Mouse (Mus musculus) frontal cortex, postnatal 25 days (tissue): Measurements from ENCODE around the gene Tm4sf19.

ENCODE experiments used
- DNase-seq, 2 experiments: peaks; one replicate each; pipeline ENCODE4 v3.0.0; 2022; ENCODE audit warnings: low spot score in 2 of 2

The Tm4sf19 gene

DNA sequence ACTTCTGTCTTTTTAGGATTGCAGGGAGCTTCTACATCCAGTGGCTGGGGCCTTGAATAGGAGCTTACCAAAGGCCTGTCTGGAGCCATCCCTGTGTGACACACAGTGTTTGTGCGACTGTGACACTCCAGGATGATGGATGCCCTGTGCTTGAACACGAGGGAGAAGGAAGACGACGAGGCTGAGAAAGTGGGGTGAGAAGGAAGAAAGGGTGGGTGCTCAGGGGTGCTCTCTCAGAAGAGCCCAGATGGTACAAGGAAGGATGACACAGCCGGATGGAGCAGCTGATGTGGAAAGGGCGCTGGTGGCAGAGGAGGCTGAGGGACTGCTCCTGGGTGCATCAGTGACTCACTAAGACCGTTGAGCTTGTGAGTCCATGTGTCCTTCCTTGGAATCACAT lies at the start of gene Tm4sf19:
Gene Tm4sf19 (plus strand): TSS at position 240 of the 400 bp plus-strand sequence.
- no peak for DNase-seq

DNA sequence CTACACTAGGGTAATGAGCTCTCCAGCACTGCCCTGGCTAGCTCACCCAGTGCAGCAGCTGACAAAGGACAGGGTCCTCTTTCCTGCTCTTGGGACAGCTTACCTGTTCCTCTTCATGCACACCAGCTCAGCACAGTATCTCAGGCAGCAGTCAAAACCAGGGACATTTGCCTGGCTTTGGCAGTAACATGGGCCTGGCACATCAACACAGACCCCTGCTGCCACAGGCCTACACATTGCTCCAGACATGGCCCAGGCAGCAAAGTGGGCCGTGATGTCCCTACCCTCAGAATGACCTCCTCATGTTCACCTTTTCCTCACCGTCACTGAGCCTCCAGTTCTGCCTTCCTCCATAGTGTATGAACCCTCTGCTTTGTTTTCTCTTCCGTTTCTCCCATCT lies 49.5 kb upstream of the Tm4sf19 start:
- DNase-seq, result no peak

DNA sequence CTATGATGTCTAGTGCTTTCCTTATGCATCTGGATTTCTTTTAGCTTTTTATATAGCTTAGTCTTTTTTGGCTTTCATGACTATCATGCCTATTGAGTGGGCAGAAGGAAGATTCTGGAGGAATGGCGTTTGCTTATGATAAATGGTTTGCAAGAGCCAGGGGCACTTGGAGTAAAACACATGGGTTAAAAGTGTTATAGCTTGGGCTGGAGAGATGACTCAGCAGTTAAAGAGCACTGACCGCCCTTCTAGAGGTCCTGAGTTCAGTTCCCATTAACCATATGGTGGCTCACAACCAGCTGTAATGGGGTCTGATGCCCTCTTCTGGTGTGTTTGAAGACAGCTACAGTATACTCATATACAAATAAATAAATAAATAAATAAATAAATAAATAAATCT lies 36.8 kb upstream of the Tm4sf19 start:
- no peak for DNase-seq

GRCm38 (mm10) chr16:32371351-32371750 lies 29.0 kb upstream of the Tm4sf19 start:
- peak in 1 of 2 experiments; percentile 9 for DNase-seq

DNA sequence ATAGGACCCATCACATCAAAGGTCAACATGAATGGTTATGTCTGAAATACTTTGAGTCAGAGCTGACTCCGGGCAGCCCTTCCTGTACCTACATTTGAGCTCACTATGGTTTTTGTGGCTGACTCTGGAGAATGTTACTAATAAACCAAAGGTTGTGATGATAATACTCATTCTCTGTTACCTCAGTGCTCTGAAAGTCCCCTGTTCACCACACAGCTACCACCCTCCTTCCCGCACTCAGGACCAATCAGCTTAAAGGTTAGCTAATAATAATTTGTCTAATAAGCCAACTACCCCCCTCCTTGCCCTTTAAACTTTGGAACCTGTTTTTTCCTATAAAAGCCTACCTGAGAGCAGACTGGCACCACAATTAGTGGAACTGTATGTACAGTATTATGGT lies 20.7 kb upstream of the Tm4sf19 start:
- DNase-seq, result no peak

GRCm38 (mm10) chr16:32382901-32383300 lies 17.4 kb upstream of the Tm4sf19 start:
- DNase-seq, result no peak

DNA sequence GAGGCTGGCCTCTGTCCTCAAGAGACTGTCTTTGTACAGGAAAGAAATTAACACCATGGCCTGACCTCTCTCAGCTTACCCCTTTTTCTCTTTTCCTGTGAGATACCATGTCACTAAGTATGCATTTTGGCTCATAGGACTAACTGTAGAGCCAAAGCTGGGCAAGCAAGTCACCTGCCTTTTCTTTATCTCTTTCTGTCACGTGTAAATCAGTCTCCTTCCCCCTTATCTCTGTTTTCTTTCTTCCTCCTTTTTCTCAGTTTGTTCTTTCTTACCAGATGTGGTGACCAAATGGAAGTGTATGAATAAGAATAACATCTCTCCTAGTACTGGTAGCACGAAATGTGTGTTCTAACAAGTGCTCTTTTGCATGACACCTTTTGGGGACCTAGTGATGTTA lies 15.4 kb upstream of the Tm4sf19 start:
- DNase-seq, result no peak

DNA sequence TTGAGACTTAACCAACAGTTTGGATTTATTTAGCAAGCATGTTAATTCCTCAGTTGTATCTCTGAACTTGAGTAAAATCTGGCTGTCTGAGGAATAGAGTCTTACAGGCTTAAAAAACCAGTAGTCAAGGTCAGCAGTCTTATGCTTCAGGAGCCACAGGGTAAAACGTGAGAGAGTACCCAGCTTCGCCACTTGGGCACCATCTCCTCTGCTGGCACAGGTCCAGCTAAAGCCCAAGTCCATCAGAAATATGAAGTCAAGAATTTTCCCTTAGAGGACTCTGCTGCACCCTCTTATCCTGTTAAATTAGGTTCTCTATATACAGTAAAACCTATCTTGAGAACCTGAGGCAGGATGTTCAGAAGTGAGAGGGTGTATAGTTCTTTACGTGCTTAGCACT lies 13.5 kb upstream of the Tm4sf19 start:
- no peak for DNase-seq

GRCm38 (mm10) chr16:32389049-32389448 lies 11.3 kb upstream of the Tm4sf19 start:
- DNase-seq, result no peak

GRCm38 (mm10) chr16:32389841-32390240 lies 10.5 kb upstream of the Tm4sf19 start:
- DNase-seq, result no peak

- no peak for DNase-seq
These were observed 9.4 kb upstream of the Tm4sf19 start for GRCm38 (mm10) chr16:32390882-32391281.

GRCm38 (mm10) chr16:32395679-32396540 lies 4.4 kb upstream of the Tm4sf19 start:
- DNase-seq, result no peak

DNA sequence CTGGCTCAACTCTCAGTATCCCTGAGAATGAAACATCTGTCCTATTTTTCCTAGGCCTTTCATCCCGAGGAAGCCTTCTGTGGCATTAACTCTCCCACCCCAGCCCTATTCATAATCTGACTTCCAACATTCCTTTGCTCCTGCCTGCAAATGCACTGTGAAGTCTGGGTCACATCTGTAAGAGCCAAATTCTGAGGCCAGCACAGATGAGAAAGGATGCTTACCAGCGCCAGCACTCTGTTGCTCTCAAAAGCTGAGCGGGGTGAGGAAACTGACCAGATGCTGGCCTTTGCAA lies 3.8 kb upstream of the Tm4sf19 start:
- no peak for DNase-seq

DNA sequence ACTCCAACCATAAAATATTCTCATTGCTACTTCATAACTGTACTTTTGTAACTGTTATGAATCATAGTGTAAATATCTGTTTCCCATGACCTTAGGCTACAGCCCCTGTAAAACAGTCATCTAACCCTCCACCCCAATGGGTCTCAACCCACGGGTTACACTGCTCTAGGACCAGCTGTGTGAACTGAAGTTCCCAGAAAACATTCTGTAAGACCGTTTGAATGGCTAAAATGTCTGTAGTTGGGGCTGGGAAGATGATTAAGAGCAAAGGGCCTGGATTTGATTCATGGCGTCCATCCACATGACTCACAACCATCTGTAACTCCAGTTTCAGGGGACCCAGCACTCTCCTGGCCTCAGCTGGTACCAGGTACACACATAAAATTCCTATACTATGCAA lies 2.1 kb upstream of the Tm4sf19 start:
- DNase-seq, result no peak

DNA sequence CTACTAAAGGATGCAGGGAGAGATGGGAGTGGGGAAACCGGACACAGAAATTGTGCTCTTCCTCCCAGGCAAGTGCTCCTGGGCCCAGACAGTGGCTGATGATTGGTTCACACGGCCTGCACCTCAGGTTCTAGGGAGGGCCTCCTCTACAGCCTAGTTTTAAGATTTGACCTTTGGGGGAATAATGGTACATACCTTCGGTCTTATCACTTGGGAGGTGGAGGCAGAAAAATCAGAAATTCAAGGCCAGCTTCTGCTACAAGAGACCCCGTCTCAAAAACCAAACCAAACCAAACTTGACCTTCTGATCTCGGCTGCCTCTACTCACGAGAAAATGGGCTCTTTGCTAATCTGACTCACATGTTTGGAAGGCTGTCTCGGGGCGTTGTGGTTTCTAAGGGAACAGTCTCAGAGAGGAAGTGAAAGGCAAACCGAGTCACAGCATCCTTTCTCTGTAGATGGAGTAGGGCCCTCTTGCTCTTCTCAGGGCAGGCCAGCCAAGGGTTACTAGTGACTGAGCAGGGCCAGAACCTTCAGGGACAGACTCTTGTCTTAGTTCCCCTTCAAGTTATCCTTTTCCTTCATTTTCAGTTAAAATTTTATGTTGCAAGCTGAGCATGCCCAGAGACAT lies 1.1 kb downstream of the Tm4sf19 start:
- no peak for DNase-seq

DNA sequence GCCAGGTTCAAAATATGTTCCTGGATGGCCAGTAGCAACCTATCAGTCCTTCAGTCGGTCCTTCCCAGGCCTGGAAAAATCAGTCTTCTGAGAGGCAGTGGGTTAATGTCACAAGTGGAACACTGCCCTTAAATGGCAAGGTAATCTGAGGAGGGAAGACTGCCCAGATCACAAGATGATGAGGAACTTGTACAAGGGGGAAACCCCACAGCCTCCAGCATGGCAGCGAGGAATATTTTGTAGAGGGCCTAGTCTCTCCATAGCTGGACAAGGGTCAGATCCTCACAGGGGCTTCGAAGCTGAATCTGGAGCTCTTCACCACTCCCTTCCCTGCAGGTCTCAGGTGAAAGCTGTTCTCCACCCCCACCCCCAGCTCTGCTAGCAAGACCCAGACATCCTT lies 2.5 kb downstream of the Tm4sf19 start:
- no peak for DNase-seq

- DNase-seq, result no peak
These were observed 5.4 kb downstream of the Tm4sf19 start for GRCm38 (mm10) chr16:32405716-32406115.

GRCm38 (mm10) chr16:32406671-32407070 lies 6.4 kb downstream of the Tm4sf19 start:
- DNase-seq, result no peak

GRCm38 (mm10) chr16:32407730-32408129 lies 7.4 kb downstream of the Tm4sf19 start:
- no peak for DNase-seq

DNA sequence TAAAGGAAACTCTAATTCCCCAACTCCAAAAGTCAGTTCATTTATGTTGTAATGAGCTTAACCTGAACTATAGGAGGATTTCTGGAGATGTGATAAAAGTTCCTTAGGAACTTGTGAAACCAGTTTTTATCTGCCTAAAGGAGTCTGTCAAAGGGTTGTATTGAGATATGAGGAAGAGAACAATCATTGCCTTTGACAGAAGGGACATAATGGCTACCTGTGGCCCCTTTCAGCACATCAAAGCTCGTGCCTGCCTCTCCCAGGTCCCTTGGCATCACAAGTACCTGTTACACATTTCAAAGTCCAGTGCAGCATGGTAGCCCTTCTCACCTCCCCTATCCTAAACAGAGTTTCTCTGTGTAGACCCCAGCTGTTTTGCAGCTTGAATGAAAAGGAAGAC lies 17.2 kb downstream of the Tm4sf19 start:
- no peak for DNase-seq

DNA sequence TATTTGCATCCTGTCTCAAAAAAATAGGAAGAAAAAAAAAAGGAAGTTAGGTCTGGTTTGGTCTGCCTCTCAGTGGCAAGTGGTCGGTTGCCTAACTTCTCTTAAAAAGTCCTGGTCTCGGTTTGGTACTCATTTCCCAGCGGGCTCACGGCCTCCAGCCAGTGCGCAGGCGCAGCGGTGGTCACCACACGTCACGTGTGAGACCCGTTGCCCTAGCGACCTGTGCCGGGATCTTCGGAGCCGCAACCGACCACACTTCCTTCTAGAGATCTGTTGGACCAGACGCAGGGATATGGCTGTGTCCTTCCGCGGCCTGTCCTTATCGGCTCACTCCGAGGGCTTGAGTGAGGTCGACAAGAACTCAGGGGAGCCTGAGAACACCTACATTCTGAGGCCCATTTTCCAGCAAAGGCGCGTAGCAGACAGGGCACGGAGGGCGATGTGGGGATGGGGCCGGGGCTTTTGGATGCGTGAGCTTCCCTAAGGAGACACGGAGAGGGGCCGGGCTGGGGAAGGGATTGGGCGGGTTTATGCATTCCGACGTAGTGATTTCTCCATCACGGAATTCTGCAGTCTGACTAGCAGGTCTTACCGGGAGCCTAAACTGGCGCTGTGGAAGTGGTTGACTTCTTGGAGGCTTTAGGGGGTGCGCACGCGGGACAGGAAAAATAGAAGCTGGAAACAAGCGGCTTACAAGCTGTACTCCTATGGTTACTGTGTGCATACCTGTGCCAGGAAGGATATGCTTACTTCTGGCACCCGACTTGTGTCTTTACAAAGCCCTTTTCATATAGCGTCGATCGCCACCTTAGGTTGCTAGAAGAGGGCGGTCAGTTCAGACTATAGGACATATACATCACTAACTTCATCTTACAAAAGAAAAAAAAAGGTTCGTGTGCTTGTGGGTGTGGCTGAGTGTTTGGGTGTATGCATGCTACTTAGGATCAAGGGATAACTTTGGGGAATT lies 19.5 kb downstream of the Tm4sf19 start, which contains the start of gene Tctex1d2:
Gene Tctex1d2 (plus strand): TSS at position 186 of the 967 bp plus-strand sequence.
- DNase-seq, result peak; percentile 87 to 89

GRCm38 (mm10) chr16:32427506-32427905 lies 27.2 kb downstream of the Tm4sf19 start:
- DNase-seq, result no peak
